Mouse (Mus musculus) layer of hippocampus, adult 9-11 months (tissue): Measurements from ENCODE around the gene Snx29.
"Not testable (repeated sequence)": the region's sequence is repeated elsewhere in the genome, so short reads cannot be mapped to it uniquely, and the experiment has no call there.

Experiments
- DNase-seq: peaks from one replicate; pipeline ENCODE4 v3.0.0; 2022

Gene Snx29

DNA sequence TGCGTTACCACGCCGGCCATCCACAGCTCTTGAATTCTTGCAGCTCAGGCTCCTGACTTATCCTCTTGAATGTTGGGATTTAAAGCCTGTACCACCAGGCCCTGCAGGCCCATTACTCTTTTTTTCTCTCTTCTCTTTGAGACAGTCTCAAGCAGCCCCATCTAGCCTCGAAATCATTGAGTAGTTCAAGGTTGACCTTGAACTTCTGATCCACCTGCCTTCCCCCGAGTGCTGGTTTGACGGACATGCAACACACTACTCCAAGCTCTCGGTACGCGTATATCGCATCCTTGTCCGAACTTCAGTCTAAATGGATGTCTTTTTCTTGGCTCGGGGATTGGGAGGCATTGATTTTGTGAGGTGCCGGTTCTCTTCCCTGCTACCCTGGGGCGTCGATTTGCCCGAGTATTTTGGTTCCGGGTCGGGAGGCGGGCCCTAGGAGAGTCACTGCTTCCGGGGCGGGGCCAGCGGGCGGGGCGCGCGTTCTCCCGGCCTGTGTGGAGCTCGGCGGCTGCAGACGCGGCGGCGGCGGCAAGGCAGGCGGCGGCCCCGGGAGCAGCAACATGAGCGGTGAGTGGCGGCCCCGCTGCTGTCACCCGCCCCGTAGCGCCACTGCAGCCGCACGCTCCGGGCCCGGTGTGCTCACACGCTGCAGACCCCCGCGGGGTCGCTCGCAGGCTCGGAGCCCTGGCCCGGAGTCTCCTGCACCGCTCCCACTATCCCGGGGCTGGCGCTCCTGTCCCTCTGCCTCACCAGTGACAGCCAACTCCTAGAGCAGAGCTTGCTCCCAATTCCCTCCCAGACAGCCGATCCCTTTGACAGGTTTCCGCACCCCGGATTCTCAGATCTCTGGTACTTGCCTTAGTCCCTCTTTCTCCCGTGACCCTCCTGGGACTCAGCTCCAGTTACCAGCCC, at the start of gene Snx29:
TSS of gene Snx29 (plus strand) at position 500 of the 915 bp plus-strand sequence.
- DNase-seq = peak; percentile 96

DNA sequence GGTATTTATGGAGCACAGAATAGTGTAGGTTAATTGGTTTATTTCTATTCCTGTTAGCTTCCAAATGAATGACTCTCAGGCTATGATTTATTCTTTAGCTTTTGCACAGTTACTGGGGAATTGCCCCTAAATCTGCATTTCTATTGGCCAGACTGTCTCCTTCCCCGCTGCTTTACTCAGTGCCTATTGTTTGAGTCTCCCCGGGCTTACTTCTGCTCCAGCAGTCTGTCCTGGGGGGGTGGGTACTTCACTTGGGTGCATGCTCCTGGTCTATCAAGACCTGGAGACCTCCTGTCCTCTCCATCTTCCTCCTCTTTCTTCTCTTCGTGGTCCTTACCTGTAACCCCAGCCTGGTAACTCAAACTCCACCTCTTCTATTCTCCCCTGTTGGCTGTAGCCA, 45.8 kb upstream of the Snx29 start:
- no peak for DNase-seq

DNA sequence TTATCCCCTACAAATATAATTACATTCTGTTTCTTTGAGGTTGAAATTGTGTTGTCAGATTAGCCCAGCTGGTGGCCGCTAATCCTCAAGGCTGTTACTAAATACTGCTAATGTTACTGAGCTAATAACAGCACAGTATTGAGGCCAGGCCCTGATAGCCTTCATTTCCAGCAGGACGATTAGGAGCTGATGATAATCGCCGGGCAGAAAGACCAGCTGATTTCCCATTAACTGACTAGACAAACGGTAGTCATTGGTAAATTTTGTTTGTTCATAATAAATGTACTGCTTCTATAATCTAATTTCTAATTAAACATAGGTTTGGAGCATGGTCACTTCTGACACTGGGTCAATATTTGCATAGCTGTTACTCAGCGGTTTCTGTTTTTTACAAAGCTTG, 43.9 kb upstream of the Snx29 start:
- no peak for DNase-seq

DNA sequence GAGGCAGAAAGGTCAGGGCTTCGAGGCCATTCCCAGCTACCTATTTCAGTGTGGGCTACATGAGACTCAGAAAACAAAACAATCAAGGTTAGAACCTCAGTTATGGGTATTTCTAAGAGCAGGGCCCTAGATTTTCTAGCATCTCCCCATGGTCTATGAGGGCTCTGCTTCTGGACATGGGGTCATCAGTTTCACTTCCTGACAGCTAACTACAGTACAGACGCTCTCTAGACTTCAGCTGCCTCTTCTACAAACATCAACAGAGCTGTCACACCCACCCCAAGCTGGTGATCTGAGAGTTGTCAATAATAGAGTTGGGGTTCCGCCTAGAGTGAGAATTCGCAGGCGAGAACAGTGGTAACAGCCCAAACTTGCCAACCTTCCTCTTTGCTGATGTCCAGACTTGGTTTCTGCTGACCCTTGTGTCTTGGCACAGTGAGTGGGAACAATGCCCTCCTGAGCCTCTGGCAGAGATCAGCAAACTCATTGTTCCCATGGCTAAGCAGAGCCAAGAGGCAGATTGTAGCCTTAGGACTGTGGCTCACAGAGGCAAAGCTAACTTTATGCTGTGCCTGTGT, 40.0 kb upstream of the Snx29 start:
- peak; percentile 81 for DNase-seq

GRCm38 (mm10) chr16:11284881-11285280, 37.8 kb upstream of the Snx29 start:
- DNase-seq = no peak

DNA sequence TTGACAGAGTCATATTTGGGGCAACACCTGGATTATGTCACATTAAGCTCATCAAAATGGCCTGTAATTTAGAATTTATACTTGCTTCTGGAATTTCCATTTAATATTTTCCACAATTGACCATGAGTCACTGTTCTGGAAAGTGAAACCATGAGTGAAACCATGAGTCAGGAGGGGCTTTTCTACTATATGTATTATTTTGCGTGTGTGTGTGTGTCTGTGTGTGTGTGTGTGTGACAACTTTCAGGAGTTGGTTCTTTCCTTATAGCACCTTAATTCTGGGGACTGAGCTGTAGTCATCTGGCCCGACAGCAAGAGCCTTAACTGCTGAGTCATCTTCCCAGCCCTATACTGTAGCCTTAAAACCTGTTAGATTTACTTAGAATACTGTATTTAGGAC, 36.8 kb upstream of the Snx29 start:
- DNase-seq = no peak

DNA sequence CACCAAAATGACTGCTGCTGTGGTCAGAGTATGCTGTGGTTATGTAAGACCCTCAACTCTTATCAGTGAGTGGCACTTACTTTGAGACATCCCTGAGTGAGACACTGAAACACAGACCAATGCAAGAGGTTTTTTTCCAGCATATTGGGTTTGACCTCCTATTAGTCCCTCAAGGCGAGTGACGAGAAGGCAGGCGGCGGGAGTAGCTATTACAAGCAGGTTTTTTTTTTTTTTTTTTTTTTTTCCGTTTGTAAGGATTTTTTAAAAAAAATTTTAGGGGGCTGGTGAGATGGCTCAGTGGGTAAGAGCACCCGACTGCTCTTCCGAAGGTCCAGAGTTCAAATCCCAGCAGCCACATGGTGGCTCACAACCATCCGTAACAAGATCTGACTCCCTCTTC, 33.8 kb upstream of the Snx29 start:
- DNase-seq = not testable (repeated sequence)

GRCm38 (mm10) chr16:11295583-11295982, 27.1 kb upstream of the Snx29 start:
- DNase-seq = not testable (repeated sequence)

DNA sequence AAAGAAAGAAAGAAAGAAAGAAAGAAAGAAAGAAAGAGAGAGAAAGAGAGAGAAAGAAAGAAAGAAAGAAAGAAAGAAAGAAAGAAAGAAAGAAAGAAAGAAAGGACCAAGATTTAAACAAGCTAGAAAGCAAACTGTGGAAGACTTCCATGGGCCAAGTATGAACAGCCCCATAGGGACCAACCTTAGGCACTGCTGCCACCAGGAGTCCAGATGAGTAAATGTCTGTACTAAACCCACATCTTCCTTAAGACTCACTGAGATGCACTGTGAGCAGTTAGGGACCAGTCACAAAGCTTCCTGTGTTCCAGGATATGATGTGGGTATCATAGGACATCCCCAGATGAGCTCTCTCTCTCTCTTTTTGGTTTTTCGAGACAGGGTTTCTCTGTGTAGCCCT, 25.0 kb upstream of the Snx29 start:
- not testable (repeated sequence) for DNase-seq

GRCm38 (mm10) chr16:11303741-11304140, 19.0 kb upstream of the Snx29 start:
- no peak for DNase-seq

DNA sequence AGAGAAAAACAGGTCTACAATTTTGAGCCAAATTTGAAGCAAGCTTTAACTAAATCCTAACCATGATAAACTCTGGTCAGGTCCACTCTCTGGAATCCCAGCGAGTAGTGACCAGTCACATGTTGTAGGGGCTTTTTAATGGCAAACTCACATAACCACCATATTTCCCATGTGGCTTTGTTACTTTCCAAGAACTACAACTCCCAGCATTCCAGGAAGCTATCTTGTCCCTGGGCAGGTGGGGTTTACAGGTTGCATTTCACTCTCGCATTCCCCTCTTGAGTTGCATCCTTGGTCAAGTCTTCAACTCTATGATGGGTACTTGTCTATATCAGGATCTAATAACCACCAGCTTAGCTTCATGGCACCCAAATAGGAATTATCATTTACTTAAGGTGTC, 17.2 kb upstream of the Snx29 start:
- DNase-seq = no peak

DNA sequence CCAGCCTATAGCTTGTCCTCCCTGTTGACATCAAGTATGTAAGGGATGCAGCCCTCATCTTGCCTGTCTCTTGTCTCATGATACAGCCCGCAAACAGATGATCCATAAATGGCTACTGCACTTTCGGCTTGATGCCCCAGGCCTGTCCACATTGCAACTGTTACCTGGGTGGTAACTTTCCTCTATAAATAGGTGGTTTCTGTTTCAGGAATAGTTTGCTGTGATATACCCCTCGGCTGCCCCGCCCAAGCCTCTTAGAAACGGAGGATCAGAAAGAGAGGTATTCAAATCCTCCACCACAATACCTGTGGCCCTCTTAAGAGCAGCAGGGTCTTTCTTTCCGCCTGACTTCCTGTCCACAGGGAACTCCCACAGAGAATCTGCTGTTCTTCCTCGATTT, 9.2 kb upstream of the Snx29 start, which contains the start of gene Tnfrsf17:
TSS of gene Tnfrsf17 (plus strand) at position 301 of the 400 bp plus-strand sequence.
- DNase-seq = no peak

DNA sequence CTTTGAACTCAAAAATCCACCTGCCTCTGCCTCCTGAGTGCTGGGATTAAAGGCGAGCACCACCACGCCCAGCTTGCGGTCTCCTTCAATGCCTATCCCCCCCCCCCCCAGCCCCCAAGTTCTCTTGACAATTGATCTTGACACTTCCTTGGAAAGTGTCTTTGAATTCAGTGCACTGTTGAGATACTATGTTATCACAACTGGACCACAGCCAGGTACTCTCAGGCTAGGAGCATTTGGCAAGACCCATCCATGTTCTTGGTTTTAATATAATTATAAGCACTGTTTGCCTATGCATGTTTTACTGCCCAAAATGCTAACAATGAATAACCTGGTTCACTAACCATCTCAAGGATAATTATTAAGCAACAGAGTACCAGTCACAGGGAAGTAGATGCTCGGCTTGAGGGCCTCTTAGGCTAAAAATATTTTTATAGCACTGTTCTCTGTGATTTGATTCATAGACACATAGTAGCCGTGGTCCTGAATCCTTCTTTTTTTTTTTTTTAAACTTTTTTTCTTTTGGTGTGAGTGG, 6.9 kb upstream of the Snx29 start:
- no peak for DNase-seq

DNA sequence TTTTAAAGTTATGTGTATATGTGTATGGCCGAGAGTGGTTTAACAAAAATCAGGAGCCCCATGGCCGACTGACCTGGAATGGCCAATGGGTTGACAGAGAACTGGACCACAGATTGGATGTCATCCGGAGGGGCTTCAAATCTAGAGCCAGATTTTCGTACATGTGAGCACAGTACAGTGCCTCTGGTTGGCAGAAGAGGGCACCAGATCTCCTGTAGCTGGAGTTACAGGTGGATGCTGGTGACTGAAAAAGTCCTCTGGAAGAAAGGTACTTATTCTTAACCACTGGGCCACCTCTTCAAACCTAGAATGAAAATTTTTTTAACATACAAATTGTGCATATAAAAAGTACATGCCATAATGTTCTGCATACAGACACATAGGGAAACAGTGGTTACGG, 6.0 kb upstream of the Snx29 start:
- no peak for DNase-seq

- peak; percentile 61 for DNase-seq
These were observed 5.4 kb upstream of the Snx29 start for GRCm38 (mm10) chr16:11317324-11317723.

- DNase-seq = no peak
These were observed 780 bp downstream of the Snx29 start for GRCm38 (mm10) chr16:11323324-11324051.

DNA sequence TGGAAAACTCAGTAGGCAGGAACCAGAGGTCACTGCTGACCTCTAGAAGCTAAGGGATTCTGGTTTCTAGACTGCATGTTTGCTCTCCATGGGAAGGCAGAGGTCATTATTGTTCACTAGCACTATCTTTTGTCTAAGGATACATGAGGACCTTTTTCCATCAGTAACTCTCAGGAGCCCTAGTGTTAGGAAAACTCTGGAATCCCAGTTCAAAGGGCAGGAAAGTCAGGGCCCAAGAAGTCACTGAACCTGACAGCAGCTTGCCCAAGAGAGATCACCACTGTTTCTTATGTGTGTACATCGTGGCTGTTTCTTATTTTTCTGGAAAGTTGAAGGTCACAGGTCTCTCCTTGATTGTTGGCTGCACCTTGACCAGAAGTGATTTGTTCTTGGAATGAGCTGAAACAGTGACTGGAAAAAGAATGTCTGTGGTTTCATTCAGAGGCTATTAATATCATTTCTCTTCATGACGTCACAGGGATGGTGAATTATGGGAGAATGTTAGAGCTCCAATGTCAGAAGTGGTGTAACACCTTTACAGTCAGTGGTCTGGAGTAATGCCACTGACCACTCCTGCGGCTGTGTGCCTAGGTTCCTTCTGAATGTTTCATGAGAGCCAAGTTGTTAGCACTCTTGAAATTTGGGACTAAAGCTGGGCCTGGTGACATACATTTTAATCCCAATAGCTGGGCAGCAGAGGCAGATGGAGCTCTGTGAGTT, 7.5 kb downstream of the Snx29 start:
- no peak for DNase-seq

GRCm38 (mm10) chr16:11331030-11331429, 8.3 kb downstream of the Snx29 start:
- DNase-seq = no peak

GRCm38 (mm10) chr16:11343292-11343815, 20.6 kb downstream of the Snx29 start:
- DNase-seq = peak; percentile 75

DNA sequence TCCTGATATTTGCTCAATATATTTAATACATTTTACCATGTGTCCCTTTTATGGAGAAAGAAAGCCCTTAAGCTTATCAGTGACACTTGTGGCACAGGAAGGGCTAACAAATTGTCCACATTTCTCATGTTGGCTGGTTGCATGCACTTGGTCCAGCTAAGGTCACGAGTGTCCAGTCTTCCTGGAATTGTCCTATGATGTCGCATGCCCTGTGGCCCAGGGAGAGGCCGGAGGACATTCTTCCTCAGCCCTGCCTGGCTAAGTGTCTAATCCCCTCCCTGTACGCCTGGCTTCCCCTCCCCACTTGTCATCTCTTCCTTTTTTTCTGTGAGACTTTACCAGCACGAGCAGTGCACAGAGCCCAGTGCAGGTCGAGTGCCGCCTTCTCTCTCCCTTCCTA, 29.2 kb downstream of the Snx29 start:
- no peak for DNase-seq

GRCm38 (mm10) chr16:11359173-11359572, 36.5 kb downstream of the Snx29 start:
- DNase-seq = no peak

DNA sequence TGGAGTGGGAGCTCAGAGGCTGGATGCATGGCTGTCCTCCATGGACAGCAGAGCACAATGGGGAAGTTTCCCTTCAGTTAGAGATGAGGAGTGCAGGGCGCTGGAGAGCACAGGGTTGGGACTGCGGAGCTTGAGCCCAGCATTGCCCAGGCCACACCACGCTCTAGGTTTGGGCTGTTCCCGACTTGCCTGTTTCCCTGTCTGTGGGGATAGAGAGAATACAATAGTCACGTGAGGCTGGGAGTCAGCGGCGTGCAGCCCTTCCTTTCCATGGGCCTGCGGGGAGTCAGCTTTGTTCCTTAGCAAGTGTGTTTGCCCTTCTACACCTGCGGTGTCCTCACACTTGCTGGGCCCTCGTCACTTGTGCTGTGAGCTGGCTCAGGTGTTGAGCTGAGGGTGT, 37.2 kb downstream of the Snx29 start:
- DNase-seq = no peak
